Mouse (Mus musculus): ENCODE results near the gene Bloc1s4.

The Bloc1s4 gene

GRCm38 (mm10) chr5:36739829-36740228, 8.6 kb downstream of the Bloc1s4 start:
- DNase-seq (ENCODE audit: extremely low spot score) = no peak

DNA sequence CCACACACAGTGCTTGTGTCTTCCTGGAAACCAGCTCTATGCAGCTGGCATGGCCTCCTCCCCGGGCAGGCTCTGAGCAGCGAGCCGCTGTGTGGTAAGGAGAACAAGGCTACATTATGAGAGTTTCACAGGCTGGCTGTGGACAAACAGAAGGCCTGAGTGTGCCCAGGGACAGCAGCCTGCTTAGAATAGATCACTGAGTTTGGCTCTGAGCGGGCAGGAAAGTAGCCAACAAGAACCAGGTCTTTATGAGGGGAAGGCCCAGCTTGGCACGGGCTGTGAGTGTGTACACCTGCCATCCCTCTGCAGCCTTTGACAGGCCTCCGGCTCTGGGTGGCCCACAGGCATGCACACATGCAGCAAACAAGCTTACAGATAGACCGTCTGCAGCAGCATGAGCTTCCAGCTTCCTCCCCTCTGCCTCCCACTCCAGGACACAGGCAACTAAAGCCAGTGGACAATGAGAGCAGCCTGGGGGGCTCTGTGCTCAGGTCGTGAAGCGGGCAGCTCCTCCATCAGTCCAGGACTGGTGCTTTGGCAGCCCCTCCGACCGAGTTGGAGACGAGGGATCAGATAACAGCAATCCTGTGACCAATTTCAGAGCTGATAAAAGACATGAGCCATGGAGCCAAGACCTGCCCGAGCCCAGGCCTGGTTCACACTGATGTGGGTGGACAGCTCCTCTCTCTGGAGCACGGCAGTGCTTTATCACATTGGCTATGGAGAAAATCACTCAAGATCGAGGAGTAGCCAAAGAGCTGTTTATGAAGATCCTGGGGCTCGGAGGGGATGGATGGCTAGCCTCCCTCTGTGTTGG, 9.4 kb downstream of the Bloc1s4 start:
- no peak for DNase-seq (ENCODE audit: extremely low spot score)

DNA sequence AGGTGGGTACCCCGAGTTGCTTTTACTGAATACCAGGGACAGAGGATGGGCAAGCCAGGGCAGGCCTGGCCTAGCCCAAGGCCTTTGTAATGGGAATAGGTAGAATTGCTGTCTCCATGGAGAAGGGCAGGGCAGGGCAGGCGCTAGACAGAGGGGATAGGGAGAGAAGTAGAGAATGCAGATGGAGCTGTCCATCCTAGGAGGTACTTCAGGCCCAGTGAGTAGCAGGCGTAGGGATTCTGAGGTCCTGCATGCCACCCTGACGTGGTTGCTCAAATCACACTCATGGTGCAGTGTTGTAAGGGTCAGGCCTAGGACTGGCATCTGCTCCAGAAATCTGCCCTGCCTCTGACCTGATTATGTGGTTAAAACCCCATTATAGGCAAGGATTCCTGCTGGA, 10.7 kb downstream of the Bloc1s4 start:
- no peak for DNase-seq (ENCODE audit: extremely low spot score)

DNA sequence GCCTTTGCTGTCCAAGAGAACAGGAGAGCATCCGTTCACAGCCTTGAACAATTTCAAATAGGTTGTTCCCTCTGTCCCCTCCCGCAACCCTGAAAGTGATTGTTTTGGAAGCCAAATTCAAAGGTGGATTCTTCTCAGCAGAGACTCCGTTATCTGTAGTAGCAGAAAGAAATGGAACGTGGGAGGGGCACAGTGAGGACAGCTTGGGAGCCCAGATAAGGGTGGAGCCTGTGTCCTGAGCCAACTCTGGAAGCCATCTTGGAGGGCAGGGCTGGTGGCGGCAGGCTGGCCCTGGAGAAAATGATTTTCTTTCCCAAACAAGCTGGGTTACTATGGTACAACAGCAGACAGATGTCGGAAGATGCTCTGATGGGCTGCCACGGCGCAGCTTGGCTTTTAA, 12.4 kb downstream of the Bloc1s4 start:
- no peak for DNase-seq (ENCODE audit: extremely low spot score)

GRCm38 (mm10) chr5:36735106-36735505, 13.3 kb downstream of the Bloc1s4 start:
- no peak for DNase-seq (ENCODE audit: extremely low spot score)

DNA sequence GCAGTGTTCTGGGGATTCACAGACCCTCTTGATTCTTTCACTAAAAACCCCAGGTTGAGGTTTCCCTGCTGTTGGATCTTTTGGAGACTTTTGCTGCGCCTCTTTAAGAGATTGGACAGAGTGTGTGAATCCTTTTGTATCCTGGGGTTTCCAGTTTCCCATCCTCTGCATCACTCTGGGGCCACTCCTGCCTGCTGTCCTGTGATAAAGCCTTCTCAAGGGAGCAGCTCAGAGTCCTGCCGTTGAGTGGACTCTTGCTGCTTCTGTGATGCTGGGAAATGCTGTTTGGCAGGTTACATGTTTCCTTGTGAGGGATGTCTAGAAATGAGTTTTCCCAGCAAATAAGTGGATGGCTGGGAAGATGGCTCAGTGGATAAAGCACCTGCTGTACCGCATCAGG, 15.0 kb downstream of the Bloc1s4 start:
- no peak for DNase-seq (ENCODE audit: extremely low spot score)

DNA sequence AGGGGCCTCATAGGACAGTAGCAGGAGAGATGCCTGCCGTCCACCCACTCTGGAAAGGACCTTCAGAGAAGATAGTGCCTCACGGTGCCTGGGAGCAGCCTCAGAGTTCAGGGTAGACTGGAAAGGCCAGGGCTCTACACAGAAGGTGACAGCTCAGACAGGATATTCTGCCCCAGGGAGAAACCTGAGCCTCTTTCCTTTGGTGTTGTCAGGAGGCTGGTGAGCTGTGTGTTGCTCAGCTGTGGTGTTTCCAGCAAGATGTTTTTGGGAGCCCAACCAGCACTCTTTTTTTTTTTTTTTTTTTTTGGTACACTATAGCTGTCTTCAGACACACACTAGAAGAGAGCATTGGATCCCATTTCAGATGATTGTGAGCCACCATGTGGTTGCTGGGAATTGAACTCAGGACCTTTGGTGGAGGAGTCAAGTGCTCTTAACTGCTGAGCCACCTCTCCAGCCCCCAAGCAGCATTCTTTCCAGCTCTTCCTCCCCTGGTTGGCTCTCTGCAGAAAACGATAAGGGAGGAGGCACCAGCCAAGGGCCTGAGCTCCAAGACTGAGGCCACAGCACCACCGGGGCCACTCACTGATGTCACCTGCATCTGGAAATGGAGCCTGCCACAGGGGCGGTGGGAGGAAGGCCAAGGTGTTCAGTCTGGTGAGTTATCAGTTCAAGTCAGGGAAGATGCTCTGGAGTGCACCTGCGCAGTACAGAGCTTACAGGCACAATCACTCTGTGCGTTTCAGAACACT, 16.4 kb downstream of the Bloc1s4 start:
- DNase-seq (ENCODE audit: extremely low spot score) = no peak

- no peak for DNase-seq (ENCODE audit: extremely low spot score)
Observed at GRCm38 (mm10) chr5:36730689-36731088, 17.8 kb downstream of the Bloc1s4 start.

DNA sequence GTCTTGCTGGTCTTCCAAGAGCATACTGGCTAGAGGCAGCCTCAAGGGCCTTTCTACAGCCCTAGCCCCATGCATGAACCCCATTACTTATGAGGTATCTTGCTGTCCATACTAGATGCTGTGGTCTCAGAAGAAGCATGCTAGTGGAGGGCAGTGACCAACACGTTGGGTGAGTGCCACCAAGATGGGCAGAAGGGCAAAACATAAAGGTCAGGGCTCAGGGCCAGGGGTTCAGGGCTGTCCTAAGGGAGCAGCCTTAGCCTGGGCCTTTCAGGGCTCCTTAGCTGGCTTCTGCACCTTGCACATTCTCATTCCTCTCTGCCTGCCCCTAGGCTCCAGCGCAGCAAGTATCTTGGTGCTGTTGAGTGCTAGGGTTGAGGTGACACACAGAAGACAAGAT, 18.5 kb downstream of the Bloc1s4 start:
- no peak for DNase-seq (ENCODE audit: extremely low spot score)

GRCm38 (mm10) chr5:36729086-36729473, 19.4 kb downstream of the Bloc1s4 start:
- no peak for DNase-seq (ENCODE audit: extremely low spot score)

GRCm38 (mm10) chr5:36728403-36729085, 19.9 kb downstream of the Bloc1s4 start:
- DNase-seq (ENCODE audit: extremely low spot score) = no peak

- DNase-seq (ENCODE audit: extremely low spot score) = no peak
Observed at GRCm38 (mm10) chr5:36727776-36728175, 20.7 kb downstream of the Bloc1s4 start.

DNA sequence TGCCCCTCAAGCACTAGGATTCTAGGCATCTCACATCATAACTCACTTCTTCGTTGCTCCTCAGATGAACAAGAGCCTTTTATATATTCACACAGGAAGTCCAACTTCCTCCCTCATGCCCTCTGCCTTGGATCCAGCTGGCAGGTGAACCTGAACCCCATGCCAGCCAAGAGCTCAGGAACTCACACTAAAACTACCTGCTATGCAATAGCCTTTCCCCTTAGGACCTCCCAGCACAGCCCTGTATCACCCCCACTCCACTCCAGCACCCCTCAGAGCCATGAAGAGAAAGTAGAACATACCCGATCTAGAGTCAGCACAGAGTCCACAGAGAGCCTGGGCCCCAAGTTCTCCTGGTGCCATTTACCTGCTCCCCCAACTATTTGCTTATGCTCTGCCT, 21.3 kb downstream of the Bloc1s4 start:
- DNase-seq (ENCODE audit: extremely low spot score) = no peak

DNA sequence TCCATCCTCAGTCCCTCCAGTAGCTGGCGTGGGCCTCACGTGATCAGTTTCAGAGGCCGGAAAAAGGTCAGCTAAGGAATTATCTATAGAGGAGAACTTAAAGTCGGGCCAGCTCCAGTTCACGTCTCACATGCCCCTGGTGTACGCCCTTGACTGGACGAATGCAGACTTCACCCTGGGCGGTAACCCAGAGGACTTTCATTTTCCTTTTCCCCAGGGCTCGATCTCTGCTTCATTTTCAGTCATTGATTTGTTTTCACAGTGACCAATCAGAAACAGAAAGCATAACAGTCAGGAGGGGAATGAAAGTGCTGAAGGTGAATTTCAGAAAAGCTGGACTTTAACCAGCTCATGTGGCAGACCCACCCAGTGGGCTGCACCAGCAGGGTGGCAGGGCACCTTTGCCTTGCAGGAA, 22.1 kb downstream of the Bloc1s4 start:
- no peak for DNase-seq (ENCODE audit: extremely low spot score)

- DNase-seq (ENCODE audit: extremely low spot score) = no peak
Observed at GRCm38 (mm10) chr5:36725861-36726260, 22.6 kb downstream of the Bloc1s4 start.

- DNase-seq (ENCODE audit: extremely low spot score) = no peak
Observed at GRCm38 (mm10) chr5:36724274-36724673, 24.2 kb downstream of the Bloc1s4 start.

- no peak for DNase-seq (ENCODE audit: extremely low spot score)
Observed at GRCm38 (mm10) chr5:36723356-36723755, 25.1 kb downstream of the Bloc1s4 start.

DNA sequence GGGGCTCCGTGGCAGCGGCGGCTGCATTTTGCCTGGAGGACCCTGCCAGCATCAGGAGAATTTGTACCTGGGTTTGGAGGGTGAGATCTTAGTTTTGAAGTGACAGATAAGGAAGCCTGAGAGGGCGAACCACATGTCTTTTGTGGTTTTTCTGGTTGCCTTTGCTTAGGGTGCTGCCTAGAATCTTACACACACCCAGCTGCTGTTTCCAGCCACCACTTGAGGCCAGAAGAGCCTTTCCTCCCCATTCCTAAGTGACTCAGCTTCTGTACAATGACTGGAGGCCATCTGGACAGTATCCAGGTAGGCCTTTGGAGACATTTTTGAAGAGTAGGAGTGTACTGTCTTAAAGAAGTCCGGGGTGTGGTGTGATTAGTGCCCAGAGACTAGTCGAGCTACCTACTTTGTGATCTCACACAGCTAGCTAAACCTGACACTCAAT, 26.0 kb downstream of the Bloc1s4 start:
- DNase-seq (ENCODE audit: extremely low spot score) = no peak

GRCm38 (mm10) chr5:36720710-36721375, 27.6 kb downstream of the Bloc1s4 start:
- DNase-seq (ENCODE audit: extremely low spot score) = no peak

- no peak for DNase-seq (ENCODE audit: extremely low spot score)
Observed at GRCm38 (mm10) chr5:36720219-36720618, 28.2 kb downstream of the Bloc1s4 start.

GRCm38 (mm10) chr5:36719601-36720000, 28.8 kb downstream of the Bloc1s4 start:
- DNase-seq (ENCODE audit: extremely low spot score) = no peak

DNA sequence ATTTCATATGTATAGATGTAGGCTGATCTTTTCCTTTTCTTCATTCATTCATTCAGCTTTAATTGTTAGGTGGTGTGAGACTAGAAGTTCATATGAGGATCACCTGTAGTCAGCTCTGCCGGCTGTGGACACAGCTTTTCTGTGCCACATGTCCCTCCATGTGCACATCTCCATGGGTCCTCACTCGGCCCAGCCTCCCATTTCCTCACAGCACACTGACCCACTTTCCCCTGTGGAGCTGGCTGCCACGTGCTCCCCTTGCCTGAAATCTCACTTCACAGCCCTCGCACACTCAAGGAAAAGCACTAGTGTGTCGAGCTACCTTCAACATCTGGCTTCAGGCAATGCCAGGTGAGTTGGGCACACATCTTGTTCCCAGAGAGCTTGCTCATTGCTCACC, 29.3 kb downstream of the Bloc1s4 start:
- DNase-seq (ENCODE audit: extremely low spot score) = no peak
